Mouse (Mus musculus) CD4-positive naive resting alpha-beta T cell, adult 76 days (primary cell): ENCODE results near the gene Krtap2-4. TPM values are rescaled to one million over a fixed set of nuclear protein-coding genes. Genes with fewer than 3 reads are reported as not detected.

Experiments used
- total RNA-seq: library from RNA; stranded (reverse); gene quantifications from one replicate; pipeline ENCODE4 v1.2.4, GENCODE M21; 2023

Krtap2-4 gene
- total RNA-seq, result not detected

DNA sequence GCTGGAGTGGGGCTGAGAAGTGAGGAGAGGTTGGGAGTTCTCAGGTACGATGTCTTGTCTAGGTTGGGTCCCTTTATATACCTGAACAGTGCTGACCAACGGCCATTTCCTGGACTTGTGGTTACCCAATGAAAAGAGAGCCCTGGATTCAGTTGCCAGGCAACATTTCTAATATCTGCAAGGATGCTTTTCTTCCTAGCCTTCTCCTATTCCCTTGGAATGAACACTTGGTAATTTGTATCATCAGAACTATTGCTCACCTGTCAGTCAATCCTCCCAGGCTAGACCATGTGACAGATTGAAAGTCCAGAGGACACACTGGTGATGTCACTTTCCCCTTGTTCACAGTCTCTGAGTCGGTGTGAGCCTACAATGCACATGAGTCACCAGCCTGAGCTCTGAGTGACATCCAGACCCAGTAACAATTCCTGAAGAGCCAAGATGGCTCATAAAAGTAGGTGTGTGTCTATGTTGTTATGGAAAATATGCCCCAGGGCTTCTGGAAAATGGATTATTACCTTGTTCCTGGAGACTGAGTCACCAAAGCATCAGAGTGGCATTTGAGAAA lies at the start of gene Krtap2-4:
Gene Krtap2-4 (minus strand): TSS at position 51 of the 568 bp plus-strand sequence.

DNA sequence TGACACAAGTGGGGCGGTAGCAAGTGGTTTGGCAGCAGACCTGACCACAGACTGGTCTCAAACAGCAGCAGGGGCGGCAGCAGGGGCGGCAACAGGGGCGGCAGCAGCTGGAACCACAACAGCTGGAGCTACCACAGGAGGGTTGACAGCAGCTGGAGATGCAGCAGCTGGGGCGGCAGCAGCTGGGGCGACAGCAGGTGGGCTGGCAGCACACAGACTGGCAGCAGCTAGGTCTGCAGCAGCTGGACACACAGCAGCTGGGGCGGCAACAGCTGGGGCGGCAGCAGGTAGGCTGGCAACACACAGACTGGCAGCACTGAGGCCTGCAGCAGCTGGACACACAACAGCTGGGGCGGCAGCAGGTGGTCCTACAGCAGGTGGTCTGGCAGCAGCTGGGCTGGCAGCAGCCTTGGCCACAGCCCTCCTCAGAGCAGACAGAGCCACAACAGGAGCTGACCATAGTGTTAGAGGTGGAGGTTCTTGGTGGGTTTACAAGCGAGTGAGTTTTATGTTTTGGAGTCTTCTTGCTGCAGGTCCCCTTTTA lies 43.9 kb upstream of the Krtap2-4 start, which contains the start of gene Gm11563:
Gene Gm11563 (minus strand): TSS at position 494 of the 544 bp plus-strand sequence.

DNA sequence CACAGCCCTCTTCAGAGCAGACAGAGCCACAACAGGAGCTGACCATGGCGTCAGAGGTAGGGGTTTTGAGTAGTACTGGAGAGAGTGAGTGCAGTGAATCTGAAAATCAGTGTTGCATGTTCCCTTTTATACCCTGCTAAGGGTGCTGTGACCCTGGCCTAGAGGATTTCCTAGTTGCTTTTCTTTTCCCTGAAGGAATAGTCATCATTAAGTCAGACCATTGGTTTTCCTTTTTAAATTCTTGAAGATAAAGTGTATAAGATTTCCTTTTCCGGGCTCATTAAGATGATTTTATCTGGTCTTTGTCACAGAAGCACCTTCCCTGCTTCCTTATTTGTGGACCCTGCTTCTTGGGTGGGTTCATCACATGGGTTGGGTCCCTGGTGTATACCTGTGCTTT lies 35.5 kb upstream of the Krtap2-4 start, which contains the start of gene Gm11555:
Gene Gm11555 (minus strand): TSS at position 101 of the 400 bp plus-strand sequence.

DNA sequence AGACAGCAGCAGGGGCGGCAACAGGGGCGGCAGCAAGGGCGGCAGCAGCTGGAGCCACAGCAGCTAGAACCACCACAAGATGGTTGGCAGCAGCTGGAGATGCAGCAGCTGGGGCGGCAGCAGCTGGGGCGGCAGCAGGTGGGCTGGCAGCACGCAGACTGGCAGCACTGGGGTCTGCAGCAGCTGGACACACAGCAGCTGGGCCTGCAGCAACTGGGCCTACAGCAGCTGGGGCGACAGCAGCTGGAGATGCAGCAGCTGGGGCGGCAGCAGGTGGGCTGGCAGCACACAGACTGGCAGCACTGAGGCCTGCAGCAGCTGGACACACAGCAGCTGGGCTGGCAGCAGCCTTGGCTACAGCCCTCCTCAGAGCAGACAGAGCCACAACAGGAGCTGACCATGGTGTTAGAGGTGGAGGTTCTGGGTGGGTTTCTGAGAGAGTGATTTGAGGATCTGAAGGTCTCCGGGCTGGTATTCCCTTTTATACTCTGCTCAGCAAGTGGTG lies 29.0 kb upstream of the Krtap2-4 start, which contains the start of gene Krtap4-7:
Gene Krtap4-7 (minus strand): TSS at position 455 of the 505 bp plus-strand sequence.

DNA sequence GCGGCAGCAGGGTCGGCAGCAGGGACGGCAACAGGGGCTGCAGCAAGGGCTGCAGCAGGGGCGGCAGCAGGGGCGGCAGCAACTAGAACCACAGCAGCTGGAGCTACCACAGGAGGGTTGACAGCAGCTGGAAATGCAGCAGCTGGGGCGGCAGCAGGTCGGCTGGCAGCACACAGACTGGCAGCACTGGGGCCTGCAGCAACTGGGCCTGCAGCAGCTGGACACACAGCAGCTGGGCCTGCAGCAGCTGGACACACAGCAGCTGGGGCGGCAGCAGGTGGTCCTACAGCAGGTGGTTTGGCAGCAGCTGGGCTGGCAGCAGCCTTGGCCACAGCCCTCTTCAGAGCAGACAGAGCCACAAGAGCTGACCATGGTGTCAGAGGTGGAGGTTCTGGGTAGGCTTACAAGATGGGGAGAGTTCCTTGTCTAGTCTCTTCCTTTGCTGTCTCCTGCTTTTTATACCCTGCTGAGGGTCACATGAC lies 20.0 kb upstream of the Krtap2-4 start, which contains the start of gene Krtap4-2:
Gene Krtap4-2 (minus strand): TSS at position 432 of the 482 bp plus-strand sequence.

DNA sequence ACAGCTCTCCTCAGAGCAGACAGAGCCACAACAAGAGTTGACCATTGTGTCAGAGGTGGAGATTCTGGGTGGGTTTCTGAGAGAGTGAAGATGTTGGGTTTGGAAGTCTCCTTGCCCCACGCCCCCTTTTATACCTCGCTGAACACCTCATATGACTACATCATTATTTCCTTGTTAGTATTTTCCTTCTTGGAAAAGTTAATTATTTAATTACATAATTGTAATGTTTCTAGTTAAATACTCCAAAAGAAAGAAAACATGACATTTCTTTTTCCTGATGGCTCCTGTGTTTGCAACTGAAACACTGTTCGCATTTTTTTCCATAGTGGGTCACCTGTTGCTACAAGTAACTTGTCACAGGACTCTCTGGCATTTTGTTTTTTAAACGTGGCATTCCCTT lies 13.5 kb upstream of the Krtap2-4 start, which contains the start of gene Krtap4-1:
Gene Krtap4-1 (minus strand): TSS at position 101 of the 400 bp plus-strand sequence.

DNA sequence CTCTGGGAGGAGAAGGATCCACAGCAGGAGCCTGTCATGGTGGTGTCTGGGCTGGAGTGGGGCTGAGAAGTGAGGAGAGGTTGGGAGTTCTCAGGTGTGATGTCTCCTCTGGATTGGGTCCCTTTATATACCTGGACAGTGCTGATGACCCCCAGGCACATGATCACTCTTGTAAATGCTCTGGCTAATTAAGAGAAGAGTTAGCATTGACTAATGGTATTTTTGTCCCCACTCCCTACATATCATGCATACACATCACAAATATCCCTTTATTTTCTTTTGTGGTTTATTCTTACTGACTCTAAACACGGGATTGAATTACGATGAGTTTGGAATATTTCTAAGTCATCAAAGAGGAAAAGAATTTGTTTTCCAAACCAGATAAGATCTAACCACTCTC lies 5.7 kb upstream of the Krtap2-4 start, which contains the start of gene Gm11562:
Gene Gm11562 (minus strand): TSS at position 101 of the 400 bp plus-strand sequence.

DNA sequence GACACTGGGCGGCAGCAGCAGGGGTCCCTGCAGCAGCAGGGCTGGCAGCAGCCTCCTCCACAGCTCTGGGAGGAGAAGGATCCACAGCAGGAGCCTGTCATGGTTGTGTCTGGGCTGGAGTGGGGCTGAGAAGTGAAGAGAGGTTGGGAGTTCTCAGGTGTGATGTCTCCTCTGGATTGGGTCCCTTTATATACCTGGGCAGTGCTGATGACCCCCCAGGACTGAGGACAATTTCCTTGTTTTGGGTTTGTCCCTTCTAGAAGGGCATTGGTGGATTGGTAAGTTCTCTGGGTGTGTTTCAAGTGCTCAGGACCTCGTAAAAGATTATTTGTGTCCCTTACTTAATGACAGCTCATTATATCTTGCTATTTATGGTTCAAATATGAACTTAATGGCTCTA lies 4.6 kb downstream of the Krtap2-4 start, which contains the start of gene Gm11937:
Gene Gm11937 (minus strand): TSS at position 101 of the 400 bp plus-strand sequence.

DNA sequence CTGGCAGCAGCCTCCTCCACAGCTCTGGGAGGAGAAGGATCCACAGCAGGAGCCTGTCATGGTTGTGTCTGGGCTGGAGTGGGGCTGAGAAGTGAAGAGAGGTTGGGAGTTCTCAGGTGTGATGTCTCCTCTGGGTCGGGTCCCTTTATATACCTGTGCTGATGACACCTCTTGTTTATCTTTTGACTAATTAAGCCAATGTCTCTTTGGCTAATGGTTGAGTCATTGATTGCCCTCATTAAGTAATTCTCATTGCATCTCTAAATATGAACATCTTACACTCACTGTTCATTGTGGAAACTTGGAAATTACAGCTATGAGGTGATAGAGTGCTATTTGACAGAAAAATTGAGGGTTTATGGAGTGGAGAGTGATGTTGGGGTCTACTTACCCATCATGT lies 11.4 kb downstream of the Krtap2-4 start, which contains the start of gene Gm11938:
Gene Gm11938 (minus strand): TSS at position 101 of the 400 bp plus-strand sequence.

DNA sequence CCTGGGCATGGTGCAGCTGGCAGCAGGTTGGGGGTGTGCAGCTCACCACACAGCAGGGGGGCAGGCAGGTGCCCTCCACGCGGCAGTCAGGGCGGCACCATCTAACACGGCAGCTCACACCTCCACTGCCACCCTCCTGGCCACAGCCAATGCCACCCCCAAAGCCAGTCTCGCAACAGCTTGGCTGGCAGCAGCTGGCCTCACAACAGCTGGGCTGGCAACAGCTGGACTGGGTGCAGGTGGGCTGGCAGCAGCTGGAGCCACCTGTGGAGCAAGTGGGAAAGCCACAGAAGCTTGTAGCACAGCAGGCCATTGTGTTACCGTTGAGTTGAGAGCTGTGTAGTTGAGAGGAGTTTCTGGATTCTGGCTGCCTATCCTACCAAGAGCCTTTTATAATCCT lies 16.9 kb downstream of the Krtap2-4 start, which contains the start of gene Krtap9-3:
Gene Krtap9-3 (minus strand): TSS at position 364 of the 400 bp plus-strand sequence.

DNA sequence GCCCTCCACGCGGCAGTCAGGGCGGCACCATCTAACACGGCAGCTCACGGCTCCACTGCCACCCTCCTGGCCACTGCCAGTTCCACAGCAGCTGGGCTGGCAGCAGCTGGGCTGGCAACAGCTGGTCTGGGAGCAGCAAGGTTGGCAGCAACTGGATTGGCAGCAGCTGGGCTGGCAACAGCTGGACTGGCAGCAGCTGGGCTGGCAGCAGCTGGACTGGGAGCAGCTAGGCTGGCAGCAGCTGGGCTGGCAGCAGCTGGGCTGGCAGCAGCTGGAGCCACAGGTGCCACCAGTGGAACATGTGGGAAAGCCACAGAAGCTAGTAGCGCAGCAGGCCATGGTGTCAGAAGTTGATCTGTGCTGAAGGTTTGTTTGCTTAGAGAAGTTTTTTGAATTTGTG lies 23.7 kb downstream of the Krtap2-4 start, which contains the start of gene Krtap1-3:
Gene Krtap1-3 (minus strand): TSS at position 359 of the 400 bp plus-strand sequence.

DNA sequence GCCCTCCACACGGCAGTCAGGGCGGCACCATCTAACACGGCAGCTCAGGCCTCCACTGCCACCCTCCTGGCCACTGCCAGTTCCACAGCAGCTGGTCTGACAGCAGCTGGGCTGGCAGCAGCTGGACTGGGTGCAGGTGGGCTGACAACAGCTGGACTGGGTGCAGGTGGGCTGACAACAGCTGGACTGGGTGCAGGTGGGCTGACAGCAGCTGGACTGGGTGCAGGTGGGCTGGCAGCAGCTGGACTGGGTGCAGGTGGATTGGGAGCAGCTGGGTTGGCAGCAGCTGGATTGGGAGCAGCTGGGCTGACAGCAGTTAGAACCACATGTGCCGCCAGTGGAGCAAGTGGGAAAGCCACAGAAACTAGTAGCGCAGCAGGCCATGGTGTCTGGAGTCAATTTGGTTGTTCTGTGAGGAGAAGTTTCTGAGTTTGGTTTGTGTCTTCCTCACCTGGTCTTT lies 31.4 kb downstream of the Krtap2-4 start, which contains the start of gene Krtap1-4:
Gene Krtap1-4 (minus strand): TSS at position 410 of the 460 bp plus-strand sequence.

DNA sequence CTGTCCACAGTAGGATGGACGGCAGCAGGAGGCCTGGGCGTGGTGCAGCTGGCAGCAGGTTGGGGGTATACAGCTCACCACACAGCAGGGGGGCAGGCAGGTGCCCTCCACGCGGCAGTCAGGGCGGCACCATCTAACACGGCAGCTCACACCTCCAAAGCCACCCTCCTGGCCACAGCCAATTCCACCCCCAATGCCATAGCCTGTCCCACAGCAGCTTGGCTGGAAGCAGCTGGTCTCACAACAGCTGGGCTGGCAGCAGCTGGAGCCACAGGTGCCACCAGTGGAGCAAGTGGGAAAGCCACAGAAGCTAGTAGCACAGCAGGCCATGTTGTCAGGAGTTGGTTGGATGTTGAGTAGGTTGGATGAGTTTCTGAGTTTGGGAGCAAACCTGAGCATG lies 34.0 kb downstream of the Krtap2-4 start, which contains the start of gene Krtap1-5:
Gene Krtap1-5 (minus strand): TSS at position 381 of the 400 bp plus-strand sequence.

DNA sequence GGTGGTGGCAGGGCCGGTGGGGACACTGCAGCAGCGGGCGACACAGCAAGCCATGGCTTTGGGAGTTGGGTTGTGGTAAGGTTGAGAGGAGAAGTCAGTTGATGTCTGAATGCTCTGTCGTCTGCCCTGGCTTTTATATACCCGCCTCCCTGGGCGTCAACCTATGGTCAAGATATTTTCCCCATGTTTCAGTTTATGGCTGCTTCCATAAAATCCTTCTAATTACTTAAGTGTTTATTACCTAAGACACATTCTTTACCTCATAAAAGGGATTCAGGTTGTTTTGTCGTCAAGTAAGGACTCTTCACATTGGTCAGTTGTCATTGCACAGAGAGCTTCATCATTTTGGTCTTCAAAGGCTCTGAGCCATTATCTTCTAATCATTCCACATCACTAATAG lies 48.1 kb downstream of the Krtap2-4 start, which contains the start of gene Krtap3-1:
Gene Krtap3-1 (minus strand): TSS at position 101 of the 400 bp plus-strand sequence.

Other genes starting within 250 kb of the Krtap2-4 start
- not detected for gene Krt28, start 239.9 kb downstream of the Krtap2-4 start, total RNA-seq
- 4.6 TPM for gene Krt10, start 225.5 kb downstream of the Krtap2-4 start, total RNA-seq
- gene Krt12, start 192.6 kb downstream of the Krtap2-4 start, total RNA-seq, result not detected
- gene Krt20, start 176.7 kb downstream of the Krtap2-4 start, total RNA-seq, result not detected
- gene Krt23, start 121.7 kb downstream of the Krtap2-4 start, total RNA-seq, result not detected
- gene Krt39, start 93.5 kb downstream of the Krtap2-4 start, total RNA-seq, result not detected
- not detected for gene Krt40, start 71.7 kb downstream of the Krtap2-4 start, total RNA-seq
- gene Krtap3-3, start 64.0 kb downstream of the Krtap2-4 start, total RNA-seq, result not detected
- gene Krtap3-2, start 58.0 kb downstream of the Krtap2-4 start, total RNA-seq, result not detected
- not detected for gene Gm11939, start 55.4 kb downstream of the Krtap2-4 start, total RNA-seq
- not detected for gene Krtap3-1, start 48.2 kb downstream of the Krtap2-4 start, total RNA-seq
- gene Krtap1-5, start 33.8 kb downstream of the Krtap2-4 start, total RNA-seq, result not detected
- not detected for gene Krtap1-4, start 31.2 kb downstream of the Krtap2-4 start, total RNA-seq
- not detected for gene Krtap1-3, start 23.5 kb downstream of the Krtap2-4 start, total RNA-seq
- not detected for gene Krtap9-3, start 16.7 kb downstream of the Krtap2-4 start, total RNA-seq
- not detected for gene Gm11938, start 11.5 kb downstream of the Krtap2-4 start, total RNA-seq
- gene Gm11937, start 4.7 kb downstream of the Krtap2-4 start, total RNA-seq, result not detected
- not detected for gene Gm11562, start 5.6 kb upstream of the Krtap2-4 start, total RNA-seq
- not detected for gene Krtap4-1, start 13.4 kb upstream of the Krtap2-4 start, total RNA-seq
- not detected for gene Krtap4-2, start 20.2 kb upstream of the Krtap2-4 start, total RNA-seq
- not detected for gene Krtap4-7, start 29.2 kb upstream of the Krtap2-4 start, total RNA-seq
- gene Gm11555, start 35.4 kb upstream of the Krtap2-4 start, total RNA-seq, result not detected
- gene Gm11563, start 44.1 kb upstream of the Krtap2-4 start, total RNA-seq, result not detected
- not detected for gene Krtap4-6, start 51.1 kb upstream of the Krtap2-4 start, total RNA-seq
- not detected for gene Gm14190, start 75.9 kb upstream of the Krtap2-4 start, total RNA-seq
- gene Gm14180, start 119.4 kb upstream of the Krtap2-4 start, total RNA-seq, result not detected
- not detected for gene Gm11595, start 158.1 kb upstream of the Krtap2-4 start, total RNA-seq
- not detected for gene Krtap4-8, start 165.9 kb upstream of the Krtap2-4 start, total RNA-seq
- gene Krtap4-9, start 170.4 kb upstream of the Krtap2-4 start, total RNA-seq, result not detected
- gene Gm11596, start 178.6 kb upstream of the Krtap2-4 start, total RNA-seq, result not detected
- not detected for gene Gm11569, start 184.1 kb upstream of the Krtap2-4 start, total RNA-seq
- gene Gm11554, start 189.6 kb upstream of the Krtap2-4 start, total RNA-seq, result not detected
- not detected for gene Krtap4-13, start 195.0 kb upstream of the Krtap2-4 start, total RNA-seq
- gene Gm11564, start 200.8 kb upstream of the Krtap2-4 start, total RNA-seq, result not detected
- not detected for gene 2300003K06Rik, start 223.2 kb upstream of the Krtap2-4 start, total RNA-seq
- not detected for gene Krtap4-16, start 236.8 kb upstream of the Krtap2-4 start, total RNA-seq
- not detected for gene Gm11568, start 243.1 kb upstream of the Krtap2-4 start, total RNA-seq
- gene Gm11559, start 249.6 kb upstream of the Krtap2-4 start, total RNA-seq, result not detected